Mouse (Mus musculus) right cerebral cortex, adult 18-20 months (tissue): ENCODE measurements around the gene Morn5.

Experiments used
- DNase-seq: peaks from one replicate; pipeline ENCODE4 v3.0.0; 2022; ENCODE audit warnings: mixed read lengths

The Morn5 gene

DNA sequence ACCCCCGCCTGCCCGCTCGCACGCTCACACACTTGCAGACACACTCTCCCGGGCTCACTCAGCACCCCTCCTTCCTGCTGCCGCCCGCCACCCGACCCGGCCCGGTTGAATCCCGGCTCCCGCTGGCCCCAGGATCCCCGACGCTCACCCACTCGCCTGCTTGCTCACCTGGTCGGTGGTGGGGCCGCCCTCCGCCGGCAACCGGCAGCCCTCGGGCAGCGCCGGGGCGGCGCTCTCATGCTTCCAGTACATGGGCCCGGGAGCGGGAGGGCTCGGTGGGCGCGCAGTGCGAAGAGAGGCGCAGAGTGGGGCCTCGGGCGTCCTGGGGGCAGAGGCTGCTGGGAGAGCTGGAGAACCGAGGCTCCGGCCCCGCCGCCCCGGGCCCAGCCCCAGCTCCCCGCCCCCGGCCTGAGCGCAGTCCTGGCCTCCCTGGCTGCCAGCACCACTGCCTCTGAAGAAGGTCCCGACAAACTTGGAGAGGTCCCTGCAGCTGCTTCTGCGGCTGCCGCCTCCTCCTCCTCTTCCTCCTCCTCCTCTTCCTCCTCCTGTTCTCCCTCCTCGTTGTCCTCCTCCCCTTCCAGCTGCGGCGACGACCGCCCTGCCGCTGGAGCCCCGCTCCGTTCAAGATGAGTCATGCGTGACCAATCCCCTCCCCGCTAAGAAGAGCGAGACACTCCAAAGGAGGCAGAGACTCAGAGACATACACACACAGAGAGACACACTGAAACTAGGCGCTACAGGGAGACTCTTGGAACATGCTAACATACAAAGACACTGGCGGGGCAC, 55.9 kb downstream of the Morn5 start, which contains the start of gene Lhx6:
Gene Lhx6 (minus strand): TSS at position 453 of the 786 bp plus-strand sequence.
- no peak for DNase-seq

DNA sequence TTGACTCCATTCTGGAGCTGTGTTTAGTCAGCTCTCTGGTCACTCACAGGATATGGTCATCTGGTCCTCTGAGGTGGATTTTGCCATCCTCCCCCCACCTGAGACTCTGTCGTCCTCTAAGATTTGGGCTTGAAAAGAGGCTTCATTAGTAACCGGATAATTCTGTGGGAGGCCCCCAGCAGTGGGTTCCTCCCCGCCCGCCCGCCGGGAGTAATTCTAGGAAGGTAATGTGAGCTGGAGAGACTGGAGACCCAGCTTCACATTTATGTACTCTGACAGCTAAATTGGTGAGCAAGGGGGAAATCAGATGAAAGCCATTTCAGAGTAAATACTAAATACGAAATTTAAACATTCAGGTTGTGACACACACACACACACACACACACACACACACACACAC, 59.4 kb downstream of the Morn5 start:
- DNase-seq = no peak

DNA sequence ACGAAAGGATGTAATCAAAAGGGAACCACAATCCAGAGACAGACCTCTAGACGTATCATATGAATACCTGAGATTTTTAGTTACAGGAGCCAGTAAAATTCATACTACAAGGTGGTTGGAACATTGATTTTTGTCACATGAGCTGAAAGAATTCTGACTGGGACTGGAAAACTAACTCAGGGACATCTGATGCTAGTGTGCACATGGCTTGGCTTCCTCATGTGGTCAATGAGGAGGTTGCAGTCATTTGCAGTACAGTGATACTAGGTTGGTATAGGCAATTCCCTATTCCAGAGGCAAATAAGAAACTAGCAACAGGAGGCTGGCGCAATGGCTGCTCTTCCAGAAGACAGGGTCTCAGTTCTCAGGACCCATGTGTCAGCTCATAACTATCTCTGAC, 63.4 kb downstream of the Morn5 start:
- DNase-seq = no peak

DNA sequence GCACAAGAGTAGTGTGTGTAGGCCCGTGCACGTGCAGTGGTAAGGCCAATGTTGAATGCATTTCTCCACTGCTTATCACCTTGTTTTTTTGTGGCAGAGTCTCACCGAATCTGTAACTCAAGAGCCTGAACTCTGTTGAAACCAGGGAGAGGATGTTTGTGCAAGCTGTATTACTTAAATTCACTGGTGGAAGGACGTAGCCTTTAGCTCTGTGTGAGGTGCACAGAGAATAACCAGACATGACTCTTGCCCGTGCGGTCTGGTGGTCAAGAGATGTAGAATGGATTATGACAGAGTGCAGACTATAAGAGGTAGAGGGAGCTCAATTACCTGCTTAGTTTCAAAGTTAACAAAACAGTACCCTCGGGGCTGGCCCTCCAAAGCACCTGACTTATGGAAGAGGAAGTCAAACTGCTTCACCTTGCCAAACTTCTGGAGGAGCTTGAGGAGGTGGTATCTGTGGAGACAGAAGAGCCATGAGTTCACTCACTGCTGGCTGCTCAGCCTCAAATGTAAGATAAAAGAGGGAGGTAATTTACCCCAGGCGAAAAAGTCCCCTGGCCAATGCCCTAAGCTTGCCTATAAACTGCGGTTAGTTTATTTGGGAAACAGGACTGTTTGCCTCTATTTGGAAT, 77.7 kb downstream of the Morn5 start:
- DNase-seq = no peak

DNA sequence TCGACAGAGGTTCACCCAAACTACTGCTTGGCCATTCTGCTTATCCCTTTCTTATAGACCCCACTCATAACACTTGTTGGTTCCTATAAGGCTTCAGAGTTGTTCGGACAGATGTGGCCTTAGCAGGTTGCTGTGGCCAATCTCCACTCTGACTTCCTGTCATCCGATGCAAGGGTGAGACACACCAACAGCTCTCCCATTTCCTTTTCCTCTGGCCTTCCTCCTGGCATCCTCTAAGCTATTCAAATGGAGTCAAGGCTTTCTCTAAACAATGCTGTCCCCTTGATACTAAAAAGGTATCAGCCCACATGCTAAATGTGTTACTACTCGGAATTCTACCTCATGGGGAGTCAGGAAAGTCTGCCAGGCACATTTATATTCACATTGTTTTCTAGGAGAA, 78.7 kb downstream of the Morn5 start:
- no peak for DNase-seq

DNA sequence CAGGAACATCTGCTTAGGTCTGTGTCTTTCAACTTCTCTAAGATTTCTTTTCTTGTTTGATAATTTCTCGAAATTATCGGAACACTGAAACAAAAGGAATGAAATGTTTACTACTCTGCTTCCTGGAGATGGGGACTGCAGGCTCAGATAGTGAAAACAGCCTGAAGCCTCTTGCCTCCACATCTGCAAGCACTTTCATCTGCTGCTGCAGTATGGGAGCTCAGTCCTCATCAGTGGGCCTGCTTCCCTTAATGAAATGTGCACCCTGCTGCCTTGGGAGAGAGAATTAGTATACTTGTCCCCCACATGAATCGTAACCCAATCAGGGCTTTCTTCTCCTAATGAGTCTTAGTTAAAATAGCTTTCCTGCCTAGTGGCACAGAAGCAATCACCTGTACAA, 79.8 kb downstream of the Morn5 start:
- no peak for DNase-seq
